Mouse (Mus musculus): ENCODE measurements around the gene Pik3c2g.

DNA sequence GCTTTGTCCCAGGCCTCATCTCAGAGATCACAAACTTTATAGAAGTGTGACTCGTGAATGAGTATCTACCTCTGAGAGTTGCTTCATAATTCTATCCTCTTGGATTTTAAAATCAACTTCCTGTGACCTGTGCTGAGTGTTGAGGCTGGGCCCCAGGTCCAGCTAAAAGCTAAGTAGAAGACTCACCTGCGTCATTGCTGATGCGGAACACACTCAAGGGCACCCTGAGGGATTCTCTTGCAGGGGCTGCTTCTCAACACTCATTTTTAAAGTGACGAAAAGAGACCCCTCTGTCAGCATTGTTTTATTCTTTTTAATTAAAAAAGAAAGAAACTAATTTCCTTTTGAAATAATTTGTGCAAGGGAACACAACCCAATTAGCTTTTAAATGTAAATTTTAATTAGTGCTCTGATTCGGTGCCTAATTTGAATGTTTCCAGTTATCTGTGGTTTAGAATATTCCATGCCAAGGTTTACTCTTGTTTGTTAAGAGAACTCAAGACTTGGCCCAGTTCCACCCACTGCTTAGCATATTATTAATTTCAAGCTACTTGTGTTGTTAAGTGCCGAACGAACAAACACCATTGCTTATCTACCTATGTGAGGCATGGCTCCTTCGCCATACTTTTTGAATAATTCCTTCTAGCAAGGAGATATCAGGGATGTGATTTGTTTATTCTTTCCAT, 212.7 kb downstream of the Pik3c2g start:
- TF ChIP-seq POLR2A (IDR thresholded peaks at IDR 0.05; ENCODE audit: extremely low read depth, insufficient read depth, low read length) (no peak), CTCF (IDR thresholded peaks at IDR 0.05; ENCODE audit: extremely low read depth, insufficient read depth, low read length) (no peak)
